Mouse (Mus musculus) thymus, postnatal 14 days (tissue): ENCODE data around the gene Kxd1.

ENCODE experiments used
- DNase-seq: peaks from one replicate; pipeline ENCODE4 v3.0.0; 2021

Kxd1 gene

DNA sequence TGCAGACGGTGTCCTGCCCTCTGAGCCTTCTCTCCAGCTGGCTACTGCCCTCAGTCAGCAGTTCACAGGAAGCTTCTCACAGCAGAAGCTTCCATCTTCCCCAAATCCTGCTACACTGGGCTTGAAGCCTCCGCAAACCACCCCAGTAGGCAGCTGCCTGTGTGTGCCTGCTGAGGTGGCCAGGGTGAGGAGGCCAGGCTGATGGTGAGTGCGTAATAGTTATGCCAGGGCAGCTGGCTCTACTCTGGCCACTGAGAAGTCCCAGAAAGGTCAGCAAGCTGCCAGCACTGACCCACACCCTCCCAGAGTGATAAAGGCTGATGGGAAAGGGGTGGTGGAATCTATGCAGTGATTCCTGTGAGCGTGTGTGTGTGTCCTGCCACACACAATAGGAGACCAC, 61.5 kb downstream of the Kxd1 start:
- no peak for DNase-seq

DNA sequence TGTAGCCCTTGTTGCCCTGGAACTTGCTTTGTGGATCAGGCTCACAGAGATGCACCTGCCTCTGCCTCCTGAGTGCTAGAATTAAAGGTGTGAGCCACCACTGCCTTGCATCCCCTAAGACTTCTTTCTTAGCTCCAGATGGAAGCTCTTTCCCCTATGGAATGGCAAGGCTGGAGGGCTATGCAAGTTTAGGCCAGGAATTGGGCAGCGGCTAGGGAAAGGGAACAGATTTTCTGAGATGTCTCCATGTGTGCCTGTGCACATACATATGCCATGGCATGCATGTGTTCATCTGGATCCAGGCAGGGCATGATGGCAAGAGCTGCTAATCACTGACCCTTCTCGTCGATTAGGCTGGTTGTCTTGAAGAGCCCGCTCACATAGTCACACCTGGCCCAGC, 62.1 kb downstream of the Kxd1 start:
- no peak for DNase-seq

DNA sequence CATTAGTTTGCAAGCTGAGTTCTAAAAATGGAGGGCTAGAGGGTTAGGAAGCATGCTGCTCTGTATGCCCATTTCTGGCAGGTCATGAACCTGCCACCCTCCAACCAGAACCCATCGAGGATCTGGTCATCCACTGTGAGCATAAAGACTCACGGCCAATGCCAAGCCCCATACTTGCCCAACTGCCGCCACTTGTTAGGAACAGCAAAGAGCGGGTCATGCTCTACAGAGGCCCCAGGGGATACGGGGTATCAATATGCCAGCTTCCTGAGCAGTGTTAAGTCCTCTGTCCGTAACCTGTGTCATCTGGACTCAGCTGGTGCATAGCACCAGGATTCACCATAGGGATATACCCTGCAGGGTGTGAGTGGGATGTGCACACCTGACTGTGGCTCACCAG, 63.6 kb downstream of the Kxd1 start:
- DNase-seq, result no peak

DNA sequence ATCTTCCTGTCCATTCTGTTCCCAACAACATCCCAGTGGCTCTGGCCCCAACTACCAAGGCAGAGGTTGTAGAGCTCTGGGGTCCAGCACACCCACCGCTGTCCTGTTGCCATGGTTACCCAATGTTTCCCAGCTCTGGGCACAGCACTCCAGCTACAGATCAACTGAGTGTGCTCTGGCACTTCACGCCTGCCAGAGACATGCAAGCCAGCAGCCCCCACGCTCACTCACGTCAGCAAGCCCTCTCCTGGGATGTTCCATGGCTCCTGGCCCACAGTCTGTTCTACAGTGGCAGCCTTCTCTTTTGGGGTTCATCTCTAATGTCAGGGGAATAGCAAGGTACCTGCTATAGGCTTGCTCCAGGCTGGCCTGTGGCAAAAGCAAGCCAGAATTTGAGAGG, 64.5 kb downstream of the Kxd1 start:
- DNase-seq, result no peak

DNA sequence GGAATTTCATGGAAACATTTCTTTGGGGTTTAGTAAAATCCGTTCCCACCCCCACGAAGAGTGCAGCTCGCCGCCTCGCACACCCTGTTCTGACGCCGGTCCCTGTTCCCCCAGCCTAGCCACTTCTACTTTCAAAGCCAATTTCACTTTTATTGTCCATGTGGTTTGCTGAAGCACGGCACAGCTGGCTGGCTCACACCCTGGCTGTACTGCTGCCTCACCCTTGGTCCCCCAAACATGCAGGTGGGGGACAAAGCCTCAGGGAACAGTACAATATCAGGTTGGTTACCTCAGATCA, 65.3 kb downstream of the Kxd1 start:
- no peak for DNase-seq

DNA sequence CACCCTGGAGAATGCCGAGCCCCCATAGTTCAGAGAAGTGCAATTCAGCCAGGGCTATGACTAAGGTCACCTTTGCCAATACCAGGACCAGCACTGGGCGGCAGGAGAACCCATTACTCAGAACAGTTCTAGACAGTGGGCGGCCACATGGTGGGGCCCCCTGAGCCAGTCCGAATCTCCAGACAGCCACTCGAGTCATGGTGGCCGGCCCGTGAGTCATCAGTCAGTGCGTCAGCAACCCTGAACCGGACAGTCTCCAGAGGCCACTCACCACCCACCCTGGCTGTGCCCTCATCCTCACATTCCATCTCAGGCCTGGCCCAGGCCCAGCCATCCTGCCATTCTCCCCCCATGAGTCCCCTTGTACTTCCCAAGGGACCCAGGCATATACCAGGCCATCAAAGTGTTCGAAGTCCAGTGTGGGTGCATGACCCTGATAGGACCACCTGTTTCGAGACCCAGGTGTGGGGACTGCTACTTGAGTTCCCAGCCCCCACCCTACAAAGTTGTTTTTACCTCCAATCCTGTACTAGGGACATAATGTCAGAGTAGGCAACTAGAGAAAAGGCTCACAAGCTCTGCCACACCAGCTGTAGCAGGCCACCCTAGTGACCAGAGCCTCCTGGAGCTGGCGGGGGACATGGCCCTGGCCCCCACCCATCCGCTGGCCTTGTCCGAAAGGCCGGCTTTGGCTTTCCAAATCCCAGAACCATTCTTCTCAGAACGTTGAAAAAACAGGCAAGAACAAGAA, 65.8 kb downstream of the Kxd1 start:
- no peak for DNase-seq

DNA sequence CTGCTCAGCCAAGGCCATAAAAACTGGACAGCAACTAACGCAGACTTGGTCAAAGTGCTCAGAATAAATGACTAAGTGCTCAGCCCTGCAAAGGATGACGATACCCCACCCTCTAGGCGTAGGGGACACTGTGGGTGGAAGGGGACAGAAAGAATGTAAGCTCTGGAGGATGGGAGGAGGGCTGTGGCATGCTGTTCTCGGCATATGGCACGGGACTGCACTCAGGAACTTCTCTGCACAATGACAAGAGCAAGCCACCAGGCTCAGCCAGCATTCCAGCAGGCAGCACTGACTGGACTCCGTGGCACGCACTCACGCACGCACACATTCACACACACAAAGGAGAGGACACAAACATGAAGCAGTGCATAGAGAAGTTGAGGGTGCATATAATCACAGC, 67.2 kb downstream of the Kxd1 start:
- no peak for DNase-seq

DNA sequence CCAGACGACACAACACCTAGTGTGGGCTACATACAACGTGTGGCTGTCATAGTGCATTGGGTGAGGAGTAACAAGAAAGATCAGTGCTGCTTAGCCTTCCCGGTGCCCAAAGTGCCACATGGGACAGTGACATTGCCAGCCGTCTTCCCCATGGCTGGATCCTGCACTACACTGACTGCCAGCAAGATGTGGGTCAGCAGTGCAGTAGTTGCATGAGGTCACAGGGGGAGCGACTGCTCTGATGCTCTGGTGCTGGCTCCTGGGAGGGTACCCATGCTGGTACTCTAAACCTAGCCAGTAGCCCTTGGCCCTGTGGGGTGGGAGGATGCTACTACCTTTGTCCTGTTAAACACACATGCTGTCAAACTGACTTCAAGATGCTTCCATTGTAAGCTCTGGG, 67.6 kb downstream of the Kxd1 start:
- DNase-seq, result no peak

DNA sequence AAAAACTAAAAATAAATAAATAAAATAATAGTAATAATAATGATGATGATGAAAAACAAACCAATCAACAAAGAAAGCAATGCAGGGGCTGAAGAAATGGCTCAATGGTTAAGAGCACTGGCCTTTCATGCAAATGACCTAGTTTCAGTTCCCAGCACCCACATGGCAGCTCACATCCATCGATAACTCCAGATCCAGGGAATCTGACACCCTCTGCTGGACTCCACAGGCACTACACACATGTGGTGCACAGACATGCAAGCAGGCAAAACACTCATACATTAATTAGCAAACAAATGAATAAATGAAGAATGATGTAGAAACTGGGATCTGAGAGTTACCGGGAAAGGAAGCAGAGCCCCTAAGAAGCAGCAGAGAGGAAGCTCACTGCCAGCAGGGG, 68.1 kb downstream of the Kxd1 start:
- DNase-seq, result no peak

DNA sequence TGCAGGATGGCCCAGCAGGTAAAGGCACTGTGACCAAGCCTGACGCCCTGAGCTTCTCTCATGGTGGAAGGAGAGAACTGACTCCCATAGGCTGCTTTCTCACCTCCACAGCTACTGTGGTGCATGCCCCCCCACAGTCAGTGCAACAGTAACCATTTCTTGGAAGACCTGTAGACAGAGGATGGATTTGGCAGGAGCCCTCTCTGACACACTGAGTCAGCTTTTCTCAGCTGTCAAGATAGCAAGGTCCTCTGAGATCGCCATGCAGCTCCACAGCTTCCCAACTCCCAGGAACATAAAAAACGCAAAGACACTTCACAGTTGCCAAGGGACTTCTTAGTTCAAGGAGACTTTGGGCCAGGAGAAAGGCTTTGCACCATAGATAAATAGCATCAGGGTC, 69.3 kb downstream of the Kxd1 start:
- DNase-seq, result no peak
